Mouse (Mus musculus) bone marrow macrophage, adult 2 months (primary cell): ENCODE measurements around the gene Slc35e1. TPM values are rescaled to one million over a fixed set of nuclear protein-coding genes. Genes with fewer than 3 reads are reported as not detected.

Experiments
- H3K27ac ChIP-seq: 2 replicates; pipeline ENCODE4 v1.5.1; 2012; ENCODE audit warnings: low read depth, low read length; ENCODE audit not compliant: insufficient read depth
- H3K4me1 ChIP-seq: 2 replicates; pipeline ENCODE4 v1.6.1; 2012; ENCODE audit warnings: low read length; ENCODE audit not compliant: control insufficient read depth, insufficient read depth
- H3K4me3 ChIP-seq: 2 replicates; pipeline ENCODE4 v1.5.1; 2012; ENCODE audit warnings: mild to moderate bottlenecking, low read length, moderate library complexity; ENCODE audit not compliant: insufficient read depth
- CTCF ChIP-seq: IDR thresholded peaks from 2 replicates; pipeline ENCODE4 v1.5.1; 2012; ENCODE audit warnings: low read depth, mild to moderate bottlenecking, low read length, moderate library complexity
- POLR2A ChIP-seq: IDR thresholded peaks from 2 replicates; pipeline ENCODE4 v1.6.1; 2012; ENCODE audit warnings: mild to moderate bottlenecking, low read depth, low read length, borderline replicate concordance
- polyA plus RNA-seq: library from polyadenylated mRNA; stranded (reverse); fragments of >200 nt; gene quantifications from 2 replicates; pipeline ENCODE4 v1.2.4, GENCODE M21; 2012; ENCODE audit not compliant: missing spikeins, insufficient read depth, insufficient read length

Slc35e1 gene
- polyA plus RNA-seq, 1 experiment: 34.5 TPM

- no peak for TF ChIP-seq CTCF
- TF ChIP-seq POLR2A: no peak
- Histone ChIP-seq H3K4me3 (peak overlapping the region; percentile 94), H3K4me1 (peaks cover 9% of the 10 kb centered on the region), H3K27ac (peak overlapping the region; percentile 26)
Measured at GRCm38 (mm10) chr8:72492622-72493081, 238 bp upstream of the Slc35e1 start.

GRCm38 (mm10) chr8:72491017-72491416, 1.4 kb downstream of the Slc35e1 start:
- Histone ChIP-seq H3K27ac (no peak overlapping the region), H3K4me1 (peaks cover 25% of the 10 kb centered on the region), H3K4me3 (no peak overlapping the region)
- no peak for TF ChIP-seq CTCF
- TF ChIP-seq POLR2A: no peak

DNA sequence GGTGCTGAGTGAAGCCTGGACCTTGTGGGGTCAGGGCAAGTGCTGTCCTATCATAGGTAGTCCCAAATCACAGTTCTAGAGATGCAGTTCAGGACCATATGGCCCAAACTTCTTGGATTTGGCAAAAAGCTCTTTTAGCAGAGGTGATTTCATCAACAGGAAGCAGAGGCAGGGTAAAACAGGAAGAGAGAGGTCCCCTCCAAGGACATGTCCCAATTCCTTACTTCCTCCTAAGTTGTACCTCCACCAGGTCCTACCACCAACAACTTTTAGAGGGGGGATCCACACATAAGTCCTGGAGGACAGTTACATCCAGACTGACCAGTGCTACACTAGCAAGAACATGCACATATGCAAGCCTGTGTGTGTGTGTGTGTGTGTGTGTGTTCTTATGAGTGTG, 5.4 kb downstream of the Slc35e1 start:
- Histone ChIP-seq H3K4me3 (no peak overlapping the region), H3K27ac (peak overlapping the region; percentile 76), H3K4me1 (peaks cover 33% of the 10 kb centered on the region)
- TF ChIP-seq CTCF (no peak), POLR2A (no peak)

DNA sequence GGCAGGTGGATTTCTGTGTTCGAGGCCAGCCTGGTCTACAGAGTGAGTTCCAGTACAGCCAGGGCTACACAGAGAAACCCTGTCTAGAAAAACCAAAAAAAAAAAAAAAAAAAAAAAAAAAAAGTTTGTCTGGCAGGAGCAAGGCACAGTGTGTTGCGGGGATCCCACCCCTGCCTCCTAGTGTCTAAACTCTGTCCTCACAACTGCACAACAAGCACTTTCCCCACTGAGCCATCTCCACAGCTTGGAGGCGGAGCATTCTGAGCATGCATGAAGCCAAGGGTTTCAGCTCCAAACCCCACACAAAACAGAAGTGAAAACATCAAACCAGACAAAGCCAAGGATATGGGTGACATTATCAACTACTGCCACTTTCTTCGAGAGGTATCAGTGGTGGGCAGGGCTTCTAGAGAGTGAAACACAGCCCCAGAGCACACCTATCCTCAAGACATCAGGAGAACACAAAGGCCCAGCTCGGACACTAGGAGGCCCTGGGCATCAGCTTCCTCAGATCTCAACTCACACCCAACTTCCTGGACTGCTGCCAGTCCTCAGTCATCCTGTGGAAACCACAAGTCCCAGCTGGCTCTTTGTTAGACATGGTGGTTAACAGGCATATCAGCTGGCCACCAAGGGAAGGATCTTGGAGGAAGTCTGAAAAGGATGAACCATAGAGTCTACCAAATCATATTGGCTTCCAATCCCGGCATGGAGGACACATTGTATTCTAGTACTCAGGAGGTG, 6.8 kb downstream of the Slc35e1 start:
- TF ChIP-seq POLR2A: no peak
- peak overlapping the region; percentile 76 for H3K27ac ChIP-seq
- H3K4me3 ChIP-seq: no peak overlapping the region
- H3K4me1 ChIP-seq: peaks cover 27% of the 10 kb centered on the region

DNA sequence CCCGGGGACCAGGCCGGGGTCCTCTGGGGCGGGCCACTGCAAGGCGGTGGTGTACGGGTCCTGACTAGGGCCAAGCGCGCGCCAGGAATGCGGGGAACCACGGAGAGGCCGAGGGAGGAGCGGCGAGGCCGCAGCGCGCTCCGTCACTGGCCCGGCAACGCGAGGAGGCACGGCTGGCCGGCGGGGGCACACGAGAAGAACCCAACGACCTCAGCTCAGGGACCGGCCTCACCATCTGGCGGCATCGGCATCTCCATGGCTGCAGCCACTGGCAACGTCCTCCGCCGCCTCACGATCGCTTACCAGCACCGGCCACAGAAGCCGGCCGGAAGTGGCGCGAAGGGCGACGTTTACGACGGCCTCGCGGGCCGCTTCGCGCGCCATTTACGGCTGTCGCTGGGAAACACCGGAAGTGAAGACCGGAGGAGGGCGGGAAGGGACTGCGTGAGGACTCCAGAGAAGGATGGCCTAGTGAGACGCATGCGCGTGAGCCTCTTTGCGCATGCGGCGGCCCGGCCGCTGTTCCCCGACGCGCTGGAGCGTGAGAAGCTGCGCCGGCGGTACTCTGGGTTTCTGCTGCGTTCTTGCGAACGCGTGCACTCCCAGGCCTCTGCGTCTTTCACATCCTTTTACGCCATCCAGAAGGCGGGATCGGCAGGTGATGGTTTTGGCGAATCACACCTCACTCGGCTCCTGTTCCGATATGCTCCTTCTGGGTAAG, 17.4 kb downstream of the Slc35e1 start, which contains the start of gene Cherp:
Gene Cherp, minus strand, starts transcription at position 401 of the 721 bp plus-strand sequence.
- Histone ChIP-seq H3K27ac (peak within 1 kb of the TSS; percentile 84), H3K4me1 (peaks cover 9% of the 10 kb centered on the region), H3K4me3 (peak within 1 kb of the TSS; percentile 80)
- TF ChIP-seq POLR2A: 0 out of 2 replicates have a peak, but pooled peaks have one; percentile 36
- no peak for TF ChIP-seq CTCF

GRCm38 (mm10) chr8:72470684-72471083, 21.7 kb downstream of the Slc35e1 start:
- no peak overlapping the region for H3K27ac ChIP-seq
- peaks cover 7% of the 10 kb centered on the region for H3K4me1 ChIP-seq
- TF ChIP-seq CTCF: no peak
- TF ChIP-seq POLR2A: no peak
- H3K4me3 ChIP-seq: no peak overlapping the region

DNA sequence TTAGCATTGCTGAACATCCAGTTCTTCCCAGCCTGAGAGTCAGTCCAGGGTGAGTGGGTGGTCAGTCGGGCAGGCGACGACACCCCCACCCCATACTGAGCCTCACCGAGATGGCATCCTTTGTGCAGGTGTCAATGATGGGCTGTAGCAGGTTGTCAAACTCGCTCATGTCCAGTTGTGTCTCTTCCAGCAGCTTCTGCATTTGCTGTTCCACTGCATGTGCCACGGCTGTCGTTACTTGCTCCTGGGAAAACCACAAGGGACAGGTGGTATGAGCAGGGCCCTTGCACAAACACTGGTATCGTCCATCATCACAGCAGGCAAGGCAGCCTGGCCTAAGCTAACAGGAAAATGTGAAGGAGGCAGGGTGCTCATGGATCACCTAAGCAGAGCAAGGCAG, 22.4 kb downstream of the Slc35e1 start:
- no peak for TF ChIP-seq POLR2A
- TF ChIP-seq CTCF: no peak
- Histone ChIP-seq H3K4me3 (no peak overlapping the region), H3K27ac (no peak overlapping the region), H3K4me1 (peaks cover 7% of the 10 kb centered on the region)

GRCm38 (mm10) chr8:72469243-72469642, 23.2 kb downstream of the Slc35e1 start:
- no peak for TF ChIP-seq POLR2A
- no peak for TF ChIP-seq CTCF
- peaks cover 7% of the 10 kb centered on the region for H3K4me1 ChIP-seq
- no peak overlapping the region for H3K4me3 ChIP-seq
- no peak overlapping the region for H3K27ac ChIP-seq

DNA sequence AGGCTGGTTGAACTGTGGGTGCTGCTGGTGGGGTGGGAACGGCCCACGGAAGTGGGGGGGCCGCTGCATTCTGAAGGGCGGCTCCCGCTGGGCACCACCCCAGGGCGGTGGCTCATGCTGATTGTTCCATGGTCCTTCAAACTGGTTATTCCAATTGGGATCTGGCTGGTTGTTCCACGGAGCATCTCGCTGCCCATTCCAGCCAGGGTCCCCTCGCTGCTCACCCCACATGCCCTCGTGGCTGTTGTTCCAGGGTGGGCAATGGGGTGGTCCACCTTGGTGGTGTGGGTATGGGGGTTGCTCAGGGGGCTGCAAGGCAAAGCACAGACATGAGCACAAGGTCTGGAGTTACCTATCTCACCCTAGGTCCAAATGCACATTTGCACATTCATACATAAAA, 28.2 kb downstream of the Slc35e1 start:
- no peak overlapping the region for H3K27ac ChIP-seq
- no peak overlapping the region for H3K4me3 ChIP-seq
- H3K4me1 ChIP-seq: no peaks in the 10 kb centered on the region
- TF ChIP-seq POLR2A (no peak), CTCF (no peak)
